Mouse (Mus musculus) neural tube, embryonic 11.5 days (tissue): ENCODE results near the gene Vdac1. TPM values are rescaled to one million over a fixed set of nuclear protein-coding genes. Genes with fewer than 3 reads are reported as not detected.

Source experiments
- ATAC-seq: fragments of 200-750 bp; cut with Nextera tagmentation; 2 replicates; pipeline ENCODE4 v1.8.0; 2017; ENCODE audit warnings: moderate number of reproducible peaks, mild to moderate bottlenecking, moderate TSS enrichment, moderate library complexity; ENCODE audit not compliant: insufficient read depth, low FRiP score, low TSS enrichment
- DNase-seq: peaks from one replicate; pipeline ENCODE4 v3.0.0-alpha.2; 2015; ENCODE audit warnings: low spot score
- H3K27ac ChIP-seq: fragments of 300-500 bp; sonication (generic); 2 replicates; pipeline ENCODE4 v1.5.1; 2014; ENCODE audit warnings: low read depth, mild to moderate bottlenecking, low read length
- H3K27me3 ChIP-seq: fragments of 300-500 bp; sonication (generic); 2 replicates; pipeline ENCODE4 v1.6.1; 2014; ENCODE audit warnings: mild to moderate bottlenecking, low read length, mixed read lengths; ENCODE audit not compliant: control insufficient read depth, insufficient read depth
- H3K36me3 ChIP-seq: fragments of 300-500 bp; sonication (generic); 2 replicates; pipeline ENCODE4 v1.6.1; 2014; ENCODE audit warnings: mild to moderate bottlenecking, low read length, moderate library complexity, mixed read lengths; ENCODE audit not compliant: control insufficient read depth, insufficient read depth
- H3K4me1 ChIP-seq: fragments of 300-500 bp; sonication (generic); 2 replicates; pipeline ENCODE4 v1.6.1; 2014; ENCODE audit warnings: low read length, mixed read lengths; ENCODE audit not compliant: control insufficient read depth, insufficient read depth
- H3K4me2 ChIP-seq: fragments of 300-500 bp; sonication (generic); 2 replicates; pipeline ENCODE4 v1.6.1; 2014; ENCODE audit warnings: low read depth, mild to moderate bottlenecking, moderate library complexity
- H3K4me3 ChIP-seq: fragments of 300-500 bp; sonication (generic); 2 replicates; pipeline ENCODE4 v1.5.1; 2014; ENCODE audit warnings: low read depth, low read length
- H3K9ac ChIP-seq: fragments of 300-500 bp; sonication (generic); 2 replicates; pipeline ENCODE4 v1.6.1; 2014; ENCODE audit warnings: mild to moderate bottlenecking, low read length
- H3K9me3 ChIP-seq: fragments of 300-500 bp; sonication (generic); 2 replicates; pipeline ENCODE4 v1.6.1; 2016; ENCODE audit warnings: low read length; ENCODE audit not compliant: control insufficient read depth
- WGBS: fragments of 180-500 bp; shearing (Covaris S2); extraction: QIAGEN DNeasy Blood & Tissue Kit; methylation state at CpG from one replicate; pipeline ENCODE4 v1.1.7; 2014; 5-methylcytosine and 5-hydroxymethylcytosine counted together
- polyA plus RNA-seq: library from polyadenylated mRNA; unstranded; fragments of >200 nt; fragmentation: Nextera tagmentation; extraction: Ambion mirVana; gene quantifications from 2 replicates; pipeline ENCODE4 v1.2.1, GENCODE M21; 2014

Gene Vdac1
- polyA plus RNA-seq, 1 experiment from 2014 or later, result 211 TPM

- WGBS, result 35% methylated on average over 5 of the region's 5 CpGs
These were observed 70.9 kb downstream of the Vdac1 start for GRCm38 (mm10) chr11:52431594-52431993.

GRCm38 (mm10) chr11:52432148-52432547, 71.5 kb downstream of the Vdac1 start:
- H3K4me2 ChIP-seq, result no peak overlapping the region
- H3K4me3 ChIP-seq, result no peak overlapping the region
- H3K9ac ChIP-seq, result no peak overlapping the region
- no peaks in the 10 kb centered on the region for H3K27me3 ChIP-seq
- no peaks in the 10 kb centered on the region; the same call in 1 of the 2 replicates for H3K4me1 ChIP-seq
- DNase-seq (no peak), ATAC-seq (no peak)
- H3K9me3 ChIP-seq, result no peaks in the 10 kb centered on the region
- H3K27ac ChIP-seq, result no peak overlapping the region
- H3K36me3 ChIP-seq, result no peaks in the 10 kb centered on the region
- WGBS, result 91% methylated on average over 5 of the region's 5 CpGs

More at GRCm38 (mm10) chr11:52431594-52431993, 70.9 kb downstream of the Vdac1 start:
- H3K4me2 ChIP-seq, result no peak overlapping the region
- H3K27me3 ChIP-seq, result no peaks in the 10 kb centered on the region
- no peak for DNase-seq
- no peaks in the 10 kb centered on the region for H3K4me1 ChIP-seq
- no peak overlapping the region for H3K27ac ChIP-seq
- no peak overlapping the region for H3K4me3 ChIP-seq
- H3K9ac ChIP-seq, result no peak overlapping the region
- no peaks in the 10 kb centered on the region for H3K36me3 ChIP-seq
- H3K9me3 ChIP-seq, result no peaks in the 10 kb centered on the region
- ATAC-seq, result no peak

GRCm38 (mm10) chr11:52433076-52433796, 72.6 kb downstream of the Vdac1 start:
- no peaks in the 10 kb centered on the region for H3K27me3 ChIP-seq
- no peak overlapping the region for H3K4me3 ChIP-seq
- H3K9me3 ChIP-seq, result no peaks in the 10 kb centered on the region
- H3K4me1 ChIP-seq, result no peaks in the 10 kb centered on the region; the same call in 1 of the 2 replicates
- H3K27ac ChIP-seq, result no peak overlapping the region
- WGBS, result 92% methylated on average over 8 of the region's 8 CpGs
- H3K36me3 ChIP-seq, result no peaks in the 10 kb centered on the region
- DNase-seq (no peak), ATAC-seq (no peak)
- H3K4me2 ChIP-seq, result no peak overlapping the region
- no peak overlapping the region for H3K9ac ChIP-seq

GRCm38 (mm10) chr11:52433797-52434195, 73.1 kb downstream of the Vdac1 start:
- Histone ChIP-seq H3K36me3 (no peaks in the 10 kb centered on the region), H3K27ac (no peak overlapping the region), H3K27me3 (no peaks in the 10 kb centered on the region), H3K4me2 (no peak overlapping the region), H3K4me3 (no peak overlapping the region), H3K9ac (no peak overlapping the region), H3K4me1 (no peaks in the 10 kb centered on the region; the same call in 1 of the 2 replicates), H3K9me3 (no peaks in the 10 kb centered on the region)
- ATAC-seq, result no peak
- no peak for DNase-seq
- WGBS, result 72% methylated on average over 2 of the region's 2 CpGs

GRCm38 (mm10) chr11:52435466-52435865, 74.8 kb downstream of the Vdac1 start:
- no peaks in the 10 kb centered on the region for H3K27me3 ChIP-seq
- DNase-seq, result no peak
- H3K9me3 ChIP-seq, result no peaks in the 10 kb centered on the region
- no peak overlapping the region for H3K9ac ChIP-seq
- 93% methylated on average over 5 of the region's 5 CpGs for WGBS
- no peaks in the 10 kb centered on the region; the same call in 1 of the 2 replicates for H3K4me1 ChIP-seq
- H3K4me2 ChIP-seq, result no peak overlapping the region
- no peak overlapping the region for H3K27ac ChIP-seq
- H3K4me3 ChIP-seq, result no peak overlapping the region
- no peaks in the 10 kb centered on the region for H3K36me3 ChIP-seq
- ATAC-seq, result no peak

- DNase-seq (no peak), ATAC-seq (no peak)
- no peaks in the 10 kb centered on the region for H3K9me3 ChIP-seq
- no peak overlapping the region for H3K27ac ChIP-seq
- WGBS, result 25% methylated on average over 10 of the region's 10 CpGs
- no peak overlapping the region for H3K4me2 ChIP-seq
- no peak overlapping the region for H3K9ac ChIP-seq
- no peaks in the 10 kb centered on the region for H3K36me3 ChIP-seq
- H3K4me1 ChIP-seq, result no peaks in the 10 kb centered on the region; the same call in 1 of the 2 replicates
- no peak overlapping the region for H3K4me3 ChIP-seq
- H3K27me3 ChIP-seq, result no peaks in the 10 kb centered on the region
These were observed 76.5 kb downstream of the Vdac1 start for GRCm38 (mm10) chr11:52437123-52437522.

Other genes starting within 250 kb of the Vdac1 start
- not detected in 2 replicates for gene Olfr1373, start 215.3 kb upstream of the Vdac1 start, polyA plus RNA-seq
- not detected in 2 replicates for gene Olfr1371, start 146.9 kb upstream of the Vdac1 start, polyA plus RNA-seq
- gene Skp1a, start 128.9 kb upstream of the Vdac1 start, polyA plus RNA-seq, result 915 and 972 TPM in 2 replicates
- gene Tcf7, start 77.8 kb upstream of the Vdac1 start, polyA plus RNA-seq, result 10.6 and 12.7 TPM in 2 replicates
- gene 9530068E07Rik, start 35.6 kb downstream of the Vdac1 start, polyA plus RNA-seq, result 185 and 187 TPM in 2 replicates